Mouse (Mus musculus): Measurements from ENCODE around the gene Dpp6. TPM values are rescaled to one million over a fixed set of nuclear protein-coding genes. Genes with fewer than 3 reads are reported as not detected.

The Dpp6 gene
- polyA plus RNA-seq, 1 experiment from 2014 or later, result not detected

GRCm38 (mm10) chr5:27417398-27417797 is 600.4 kb downstream of the Dpp6 start:
- Histone ChIP-seq H3K27ac (no peak overlapping the region), H3K4me3 (ENCODE audit: inconsistent target) (no peak overlapping the region), H3K36me3 (ENCODE audit: inconsistent target) (no peaks in the 10 kb centered on the region), H3K79me2 (ENCODE audit: inconsistent target) (no peaks in the 10 kb centered on the region)
- WGBS (ENCODE audit: missing documents), result 72% methylated on average over 7 of the region's 7 CpGs

- WGBS (ENCODE audit: missing documents), result 50% methylated on average over 1 of the region's 1 CpGs
- Histone ChIP-seq H3K27ac (no peak overlapping the region), H3K36me3 (ENCODE audit: inconsistent target) (no peaks in the 10 kb centered on the region), H3K79me2 (ENCODE audit: inconsistent target) (no peaks in the 10 kb centered on the region), H3K4me3 (ENCODE audit: inconsistent target) (no peak overlapping the region)
Observed at GRCm38 (mm10) chr5:27418856-27419255, 601.9 kb downstream of the Dpp6 start.

- H3K4me3 ChIP-seq (ENCODE audit: inconsistent target), result no peak overlapping the region
- 64% methylated on average over 4 of the region's 4 CpGs for WGBS (ENCODE audit: missing documents)
- no peak overlapping the region for H3K27ac ChIP-seq
- no peaks in the 10 kb centered on the region for H3K36me3 ChIP-seq (ENCODE audit: inconsistent target)
- no peaks in the 10 kb centered on the region for H3K79me2 ChIP-seq (ENCODE audit: inconsistent target)
Observed at GRCm38 (mm10) chr5:27421090-27421635, 604.2 kb downstream of the Dpp6 start.

- Histone ChIP-seq H3K79me2 (ENCODE audit: inconsistent target) (no peaks in the 10 kb centered on the region), H3K27ac (no peak overlapping the region), H3K4me3 (ENCODE audit: inconsistent target) (no peak overlapping the region), H3K36me3 (ENCODE audit: inconsistent target) (no peaks in the 10 kb centered on the region)
- 78% methylated on average over 3 of the region's 3 CpGs for WGBS (ENCODE audit: missing documents)
Observed at GRCm38 (mm10) chr5:27423766-27424165, 606.8 kb downstream of the Dpp6 start.

- no peak overlapping the region for H3K27ac ChIP-seq
- no peak overlapping the region for H3K4me3 ChIP-seq (ENCODE audit: inconsistent target)
- H3K79me2 ChIP-seq (ENCODE audit: inconsistent target), result no peaks in the 10 kb centered on the region
- H3K36me3 ChIP-seq (ENCODE audit: inconsistent target), result no peaks in the 10 kb centered on the region
- WGBS (ENCODE audit: missing documents), result 72% methylated on average over 3 of the region's 3 CpGs
Observed at GRCm38 (mm10) chr5:27424484-27425080, 607.6 kb downstream of the Dpp6 start.

GRCm38 (mm10) chr5:27426200-27426599 is 609.2 kb downstream of the Dpp6 start:
- Histone ChIP-seq H3K4me3 (ENCODE audit: inconsistent target) (no peak overlapping the region), H3K36me3 (ENCODE audit: inconsistent target) (no peaks in the 10 kb centered on the region), H3K27ac (no peak overlapping the region), H3K79me2 (ENCODE audit: inconsistent target) (no peaks in the 10 kb centered on the region)
- WGBS (ENCODE audit: missing documents), result 80% methylated on average over 1 of the region's 1 CpGs

- no peaks in the 10 kb centered on the region for H3K79me2 ChIP-seq (ENCODE audit: inconsistent target)
- H3K27ac ChIP-seq, result no peak overlapping the region
- H3K36me3 ChIP-seq (ENCODE audit: inconsistent target), result no peaks in the 10 kb centered on the region
- H3K4me3 ChIP-seq (ENCODE audit: inconsistent target), result no peak overlapping the region
Observed at GRCm38 (mm10) chr5:27433584-27433983, 616.6 kb downstream of the Dpp6 start.

- WGBS (ENCODE audit: missing documents), result 33% methylated on average over 3 of the region's 3 CpGs
- Histone ChIP-seq H3K36me3 (ENCODE audit: inconsistent target) (no peaks in the 10 kb centered on the region), H3K79me2 (ENCODE audit: inconsistent target) (no peaks in the 10 kb centered on the region), H3K4me3 (ENCODE audit: inconsistent target) (no peak overlapping the region), H3K27ac (no peak overlapping the region)
Observed at GRCm38 (mm10) chr5:27453201-27453845, 636.3 kb downstream of the Dpp6 start.

- H3K27ac ChIP-seq, result no peak overlapping the region
- H3K79me2 ChIP-seq (ENCODE audit: inconsistent target), result no peaks in the 10 kb centered on the region
- WGBS (ENCODE audit: missing documents), result 84% methylated on average over 3 of the region's 3 CpGs
- no peak overlapping the region for H3K4me3 ChIP-seq (ENCODE audit: inconsistent target)
- H3K36me3 ChIP-seq (ENCODE audit: inconsistent target), result no peaks in the 10 kb centered on the region
Observed at GRCm38 (mm10) chr5:27454386-27454785, 637.4 kb downstream of the Dpp6 start.

- H3K79me2 ChIP-seq (ENCODE audit: inconsistent target), result no peaks in the 10 kb centered on the region
- no peak overlapping the region for H3K27ac ChIP-seq
- H3K36me3 ChIP-seq (ENCODE audit: inconsistent target), result no peaks in the 10 kb centered on the region
- WGBS (ENCODE audit: missing documents), result 80% methylated on average over 1 of the region's 1 CpGs
- H3K4me3 ChIP-seq (ENCODE audit: inconsistent target), result no peak overlapping the region
Observed at GRCm38 (mm10) chr5:27456981-27457380, 640.0 kb downstream of the Dpp6 start.

GRCm38 (mm10) chr5:27457686-27458085 is 640.7 kb downstream of the Dpp6 start:
- 71% methylated on average over 1 of the region's 1 CpGs for WGBS (ENCODE audit: missing documents)

GRCm38 (mm10) chr5:27474964-27475465 is 658.0 kb downstream of the Dpp6 start:
- Histone ChIP-seq H3K4me3 (ENCODE audit: inconsistent target) (no peak overlapping the region), H3K79me2 (ENCODE audit: inconsistent target) (no peaks in the 10 kb centered on the region), H3K36me3 (ENCODE audit: inconsistent target) (no peaks in the 10 kb centered on the region), H3K27ac (no peak overlapping the region)
- WGBS (ENCODE audit: missing documents), result 36% methylated on average over 3 of the region's 4 CpGs

More at GRCm38 (mm10) chr5:27457686-27458085, 640.7 kb downstream of the Dpp6 start:
- no peaks in the 10 kb centered on the region for H3K79me2 ChIP-seq (ENCODE audit: inconsistent target)
- H3K4me3 ChIP-seq (ENCODE audit: inconsistent target), result no peak overlapping the region
- no peaks in the 10 kb centered on the region for H3K36me3 ChIP-seq (ENCODE audit: inconsistent target)
- no peak overlapping the region for H3K27ac ChIP-seq

- no peak overlapping the region for H3K27ac ChIP-seq
- no peaks in the 10 kb centered on the region for H3K79me2 ChIP-seq (ENCODE audit: inconsistent target)
- H3K36me3 ChIP-seq (ENCODE audit: inconsistent target), result no peaks in the 10 kb centered on the region
- 80% methylated on average over 2 of the region's 2 CpGs for WGBS (ENCODE audit: missing documents)
- no peak overlapping the region for H3K4me3 ChIP-seq (ENCODE audit: inconsistent target)
Observed at GRCm38 (mm10) chr5:27481706-27482105, 664.7 kb downstream of the Dpp6 start.

GRCm38 (mm10) chr5:27486138-27486537 is 669.1 kb downstream of the Dpp6 start:
- no peaks in the 10 kb centered on the region for H3K79me2 ChIP-seq (ENCODE audit: inconsistent target)
- no peak overlapping the region for H3K4me3 ChIP-seq (ENCODE audit: inconsistent target)
- H3K27ac ChIP-seq, result no peak overlapping the region
- H3K36me3 ChIP-seq (ENCODE audit: inconsistent target), result no peaks in the 10 kb centered on the region
- WGBS (ENCODE audit: missing documents), result 68% methylated on average over 1 of the region's 1 CpGs

GRCm38 (mm10) chr5:27490942-27491341 is 673.9 kb downstream of the Dpp6 start:
- Histone ChIP-seq H3K36me3 (ENCODE audit: inconsistent target) (no peaks in the 10 kb centered on the region), H3K4me3 (ENCODE audit: inconsistent target) (no peak overlapping the region), H3K79me2 (ENCODE audit: inconsistent target) (no peaks in the 10 kb centered on the region), H3K27ac (no peak overlapping the region)
- WGBS (ENCODE audit: missing documents), result 86% methylated on average over 4 of the region's 4 CpGs
